Mouse (Mus musculus): ENCODE results near the gene Olfr891.
"Not testable (repeated sequence)": the region's sequence is repeated elsewhere in the genome, so short reads cannot be mapped to it uniquely, and the experiment has no call there.

Gene Olfr891

DNA sequence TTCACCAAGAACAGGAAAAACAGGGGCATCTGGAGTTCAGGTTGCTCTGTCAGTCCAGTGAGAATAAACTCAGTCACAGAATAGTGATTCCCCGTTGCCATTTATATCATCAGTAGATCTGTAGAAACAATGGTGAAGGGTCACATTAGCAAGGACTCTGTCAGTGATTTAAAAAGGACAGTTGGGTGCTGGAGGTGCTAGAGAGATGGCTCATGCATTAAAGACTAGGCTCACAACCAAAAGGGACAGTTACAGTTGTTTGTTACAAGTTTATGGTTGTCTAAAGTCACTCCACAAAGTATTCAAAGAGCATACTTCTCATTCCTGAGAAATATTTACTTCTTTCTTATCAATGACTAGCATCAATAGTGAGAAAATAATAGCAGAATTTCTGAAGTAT lies at the start of gene Olfr891:
Olfr891 (minus strand) TSS at position 101 of the 400 bp plus-strand sequence.
- no peak for DNase-seq

GRCm38 (mm10) chr9:38217755-38218154 lies 37.1 kb upstream of the Olfr891 start, which contains the start of gene Olfr894:
TSS of gene Olfr894 (plus strand) at chr9:38218055.
- DNase-seq, result no peak

DNA sequence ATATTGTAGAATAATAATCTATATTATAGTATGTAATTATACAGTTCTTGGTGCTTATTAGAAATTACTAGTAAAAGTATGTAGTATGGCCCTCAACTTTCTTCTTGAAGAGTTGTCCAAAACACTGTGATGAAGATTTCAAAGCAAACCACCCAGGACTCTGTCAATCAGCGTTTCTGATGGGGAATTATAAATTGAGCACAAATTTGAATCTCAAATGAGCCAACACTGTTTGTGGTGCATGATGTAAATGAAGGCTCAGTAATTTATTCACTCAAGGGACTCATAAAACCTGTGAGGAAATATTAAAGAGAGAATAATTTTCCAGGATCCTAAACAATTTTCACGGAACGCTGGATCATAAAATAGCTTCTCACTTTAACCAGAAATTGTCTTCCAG lies 27.4 kb upstream of the Olfr891 start, which contains the start of gene Olfr893:
Olfr893 (plus strand) TSS at position 301 of the 400 bp plus-strand sequence.
- no peak for DNase-seq

- not testable (repeated sequence) for DNase-seq
Observed at GRCm38 (mm10) chr9:38168341-38168740, 12.3 kb downstream of the Olfr891 start.

DNA sequence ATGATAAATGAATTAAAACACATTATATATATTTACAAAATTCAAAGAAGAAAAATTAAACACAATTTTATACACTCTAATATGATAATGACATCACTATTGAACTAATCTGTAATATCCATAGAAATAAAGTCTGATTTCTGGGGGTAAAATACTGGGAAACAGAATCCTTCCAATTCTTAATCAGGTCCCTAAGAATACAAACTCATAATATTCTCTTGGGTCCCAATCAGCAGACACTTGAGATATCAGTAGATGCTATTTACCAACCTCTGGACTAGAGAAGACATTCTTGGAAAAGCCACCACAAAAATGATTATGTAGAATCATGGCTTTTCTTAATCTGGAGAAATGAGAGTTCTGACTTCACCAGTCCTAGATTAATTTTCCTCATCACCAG lies 38.4 kb downstream of the Olfr891 start, which contains the start of gene Olfr890:
Olfr890 (plus strand) TSS at position 301 of the 400 bp plus-strand sequence.
- no peak for DNase-seq

Data from cerebellum, postnatal 10 days (tissue).